Mouse (Mus musculus) olfactory bulb, adult 2 months (tissue): ENCODE results near the gene Stat2.

Source experiments
- CTCF ChIP-seq: fragments of 200-500 bp; IDR thresholded peaks from 2 replicates; pipeline ENCODE4 v1.5.1; 2012; ENCODE audit warnings: low read depth, mild to moderate bottlenecking, low read length, moderate library complexity; ENCODE audit not compliant: insufficient read depth
- POLR2A ChIP-seq: fragments of 200-500 bp; IDR thresholded peaks from 2 replicates; pipeline ENCODE4 v1.6.1; 2012; ENCODE audit warnings: mild to moderate bottlenecking, low read depth, low read length, moderate library complexity; ENCODE audit not compliant: insufficient read depth

DNA sequence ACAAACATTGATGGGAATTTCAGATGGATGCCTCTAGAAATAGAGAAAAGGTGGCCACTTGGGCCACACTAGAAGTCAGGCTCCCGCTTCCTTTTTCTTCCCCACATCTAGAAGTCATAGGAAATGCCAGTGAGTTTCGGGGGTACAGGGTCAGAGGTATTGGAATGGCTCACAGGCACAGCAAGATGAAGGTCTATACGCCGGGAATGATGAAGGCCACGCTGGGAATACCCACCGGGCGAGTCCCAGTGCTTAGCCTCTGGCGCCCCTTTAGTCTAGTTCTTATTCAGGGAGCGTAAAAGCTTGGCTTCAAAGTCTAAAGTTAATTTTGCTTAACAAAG is 32.4 kb downstream of the Stat2 start:
- TF ChIP-seq POLR2A (no peak), CTCF (no peak)
